Mouse (Mus musculus) frontal cortex, postnatal 10 days (tissue): ENCODE measurements around the gene Psme1.

ENCODE experiments used
- DNase-seq, 2 experiments: peaks; one replicate each; pipeline ENCODE4 v3.0.0; 2022; ENCODE audit warnings: low spot score in 2 of 2, mixed read lengths in 1 of 2

The Psme1 gene

DNA sequence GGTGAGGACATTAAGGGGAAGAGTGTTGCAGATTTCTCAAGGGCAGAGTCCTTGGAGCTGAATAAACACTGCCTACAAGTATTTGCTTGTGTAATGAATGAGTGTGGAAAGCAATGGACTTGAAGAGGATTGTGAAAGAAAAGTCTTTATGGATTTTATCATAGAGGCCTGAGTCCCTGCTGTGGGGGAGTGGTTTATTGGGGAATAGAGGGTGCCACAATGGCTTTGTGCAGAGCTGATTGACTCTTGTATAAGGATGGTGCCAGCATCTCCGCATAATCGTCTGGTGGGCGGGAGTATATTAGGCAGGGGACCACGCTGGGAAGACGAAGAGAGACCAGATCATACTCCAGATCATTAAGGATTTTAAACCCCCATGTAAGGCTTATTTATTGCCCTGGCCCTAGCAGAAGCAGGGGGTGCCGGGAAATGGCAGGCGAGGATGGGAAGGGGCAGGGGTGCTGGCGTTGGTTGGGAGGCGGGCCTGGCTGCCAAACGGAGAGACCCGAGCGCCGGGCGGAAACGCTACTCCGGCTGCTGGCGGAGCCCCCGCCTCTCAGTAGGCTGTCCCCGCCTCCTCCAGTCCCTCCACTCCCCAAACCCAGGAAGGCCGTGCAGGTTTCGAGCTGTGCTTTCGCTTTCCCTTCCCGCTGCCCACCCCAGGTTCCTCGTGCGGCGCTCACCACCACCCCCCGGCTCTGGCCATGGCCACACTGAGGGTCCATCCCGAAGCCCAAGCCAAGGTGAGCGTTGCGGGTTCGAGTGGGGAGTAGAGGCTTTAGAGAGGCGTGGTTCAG, at the start of gene Psme1:
Psme1 (plus strand) TSS at position 253 of the 797 bp plus-strand sequence.
- DNase-seq: peak; percentile 75 to 76

GRCm38 (mm10) chr14:55536116-55536745, 41.7 kb upstream of the Psme1 start:
- DNase-seq: no peak

DNA sequence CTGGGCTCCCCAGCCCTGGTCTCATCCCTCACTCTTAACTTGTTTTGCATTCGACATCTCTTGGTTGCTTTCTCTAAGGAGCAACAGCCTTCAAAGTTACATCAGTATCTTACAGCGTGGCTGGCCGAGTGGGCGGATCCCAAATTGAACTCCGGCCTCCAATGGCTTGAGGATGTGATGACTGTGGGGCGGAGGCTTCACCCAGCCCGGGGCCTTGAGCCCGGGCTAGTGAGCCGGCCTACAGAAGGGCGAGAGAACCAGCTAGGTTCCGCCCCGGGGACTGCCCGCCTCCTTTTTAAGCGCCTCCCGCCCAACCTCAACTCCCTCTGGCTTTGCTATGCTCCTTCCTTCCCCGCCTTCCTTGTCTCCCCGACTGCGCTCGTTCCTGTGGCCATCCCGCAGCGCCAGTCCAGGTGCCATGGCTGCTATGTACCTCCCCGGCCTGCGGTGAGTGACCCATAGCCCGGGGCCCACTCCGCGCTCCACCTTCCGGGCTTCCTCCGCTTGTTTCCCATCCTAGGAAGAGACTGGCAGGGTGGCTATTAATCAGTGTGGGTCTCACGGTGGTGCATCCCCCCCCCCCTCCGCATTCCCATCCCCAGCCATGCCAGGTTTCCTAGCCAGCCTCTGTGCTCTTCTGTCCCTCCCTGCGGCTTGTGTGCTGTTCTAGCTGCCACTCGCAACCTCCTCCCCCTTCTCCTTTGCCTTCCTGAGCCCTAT, 37.7 kb upstream of the Psme1 start, which contains the start of gene Pck2:
Pck2 (plus strand) TSS at position 200 of the 720 bp plus-strand sequence.
- DNase-seq: peak; percentile 64 to 71

GRCm38 (mm10) chr14:55540787-55541321, 37.1 kb upstream of the Psme1 start:
- DNase-seq: peak; percentile 61 to 74

DNA sequence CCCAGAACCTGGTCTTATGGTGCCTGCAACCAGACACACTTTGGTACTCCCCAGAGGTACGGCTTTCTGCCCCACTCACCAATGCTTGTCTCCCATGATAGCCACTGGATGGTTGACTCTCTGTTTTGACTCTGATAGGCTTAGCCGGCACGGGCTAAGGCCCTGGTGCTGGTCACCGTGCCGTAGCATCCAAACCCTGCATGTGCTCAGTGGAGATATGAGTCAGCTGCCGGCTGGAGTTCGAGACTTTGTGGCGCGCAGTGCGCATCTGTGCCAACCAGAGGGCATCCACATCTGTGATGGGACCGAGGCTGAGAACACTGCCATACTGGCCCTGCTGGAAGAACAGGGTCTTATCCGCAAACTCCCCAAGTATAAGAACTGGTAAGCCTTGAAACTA, 35.7 kb upstream of the Psme1 start:
- DNase-seq: no peak

GRCm38 (mm10) chr14:55544334-55544733, 33.6 kb upstream of the Psme1 start:
- DNase-seq: no peak

GRCm38 (mm10) chr14:55550191-55550590, 27.7 kb upstream of the Psme1 start:
- no peak for DNase-seq

- DNase-seq: no peak
These were observed 26.6 kb upstream of the Psme1 start for GRCm38 (mm10) chr14:55551347-55551746.

DNA sequence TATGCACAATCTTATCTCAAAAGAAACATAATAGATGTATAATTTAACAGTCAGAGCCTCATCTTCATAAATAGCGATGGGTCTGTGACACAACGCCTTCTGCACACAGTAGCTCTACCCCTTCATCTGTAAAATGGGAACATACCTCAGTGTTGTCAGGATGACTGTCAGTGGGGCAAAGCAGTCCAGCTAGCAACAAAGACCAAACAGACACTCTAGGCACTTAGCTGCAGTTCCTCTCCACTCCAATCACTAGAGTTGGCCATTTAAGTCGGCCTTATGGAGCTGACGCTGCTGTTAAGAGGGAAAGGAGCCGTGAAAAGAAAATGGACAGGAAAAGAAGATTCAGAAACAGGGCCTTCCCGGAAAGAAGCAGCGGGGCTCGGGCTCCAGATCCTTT, 26.1 kb upstream of the Psme1 start:
- DNase-seq: no peak

DNA sequence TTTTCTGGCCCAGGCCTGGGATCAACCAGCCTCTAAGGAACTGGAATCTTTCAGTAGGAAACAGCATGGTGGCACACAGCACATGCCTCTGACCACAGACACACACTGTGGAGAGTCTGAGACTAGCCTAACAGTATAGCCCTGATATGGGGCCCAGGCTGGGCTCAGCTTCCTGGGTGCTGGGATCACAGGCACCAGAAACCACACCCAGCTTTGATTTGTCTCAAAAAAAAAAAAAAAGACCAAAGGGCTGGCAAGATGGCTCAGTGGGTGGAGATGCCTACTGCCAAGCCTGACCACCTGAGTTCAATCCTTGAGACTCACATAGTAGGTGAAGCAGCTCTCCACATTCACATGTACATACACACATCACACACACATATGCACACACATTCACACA, 23.3 kb upstream of the Psme1 start:
- no peak for DNase-seq

GRCm38 (mm10) chr14:55555788-55556187, 22.1 kb upstream of the Psme1 start:
- no peak for DNase-seq

DNA sequence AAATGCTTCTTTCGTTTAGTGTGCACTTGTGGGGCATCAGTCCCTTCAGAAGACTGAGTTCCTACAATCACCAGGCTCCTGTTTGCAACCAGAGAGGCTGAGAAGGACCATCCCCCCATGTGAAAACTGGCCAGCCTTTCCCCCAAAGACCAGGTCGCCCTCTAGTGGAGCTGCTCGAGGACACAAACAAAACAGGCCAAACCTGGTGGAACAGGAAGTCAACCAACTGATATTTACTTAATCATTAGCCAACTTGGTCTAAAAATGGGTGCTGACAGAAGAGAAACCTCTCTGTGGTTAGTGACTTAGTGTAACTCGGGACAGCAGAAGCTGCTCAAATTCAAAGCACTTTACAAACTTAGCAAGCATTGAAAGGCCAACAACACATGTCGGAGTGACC, 20.9 kb upstream of the Psme1 start:
- peak in 1 of 2 experiments; percentile 66 for DNase-seq

DNA sequence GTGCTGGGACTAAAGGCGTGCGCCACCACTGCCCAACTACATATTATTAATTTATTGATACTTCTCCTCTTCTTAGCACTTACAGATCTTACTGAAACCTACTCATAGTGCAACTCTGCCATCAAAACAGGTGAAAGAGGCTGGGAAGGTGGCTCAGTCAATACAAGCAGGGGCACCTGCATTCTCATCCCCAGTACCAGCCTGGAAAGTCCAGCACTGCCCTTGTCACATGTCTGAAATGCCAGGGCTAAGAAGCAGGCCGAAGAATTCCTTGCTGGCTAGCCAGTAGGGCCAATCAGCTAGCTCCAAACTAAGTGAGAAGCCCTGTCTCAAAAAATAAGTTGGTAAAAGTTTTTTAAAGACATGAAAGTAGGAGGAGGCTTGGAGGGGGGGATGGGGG, 20.3 kb upstream of the Psme1 start:
- no peak for DNase-seq

DNA sequence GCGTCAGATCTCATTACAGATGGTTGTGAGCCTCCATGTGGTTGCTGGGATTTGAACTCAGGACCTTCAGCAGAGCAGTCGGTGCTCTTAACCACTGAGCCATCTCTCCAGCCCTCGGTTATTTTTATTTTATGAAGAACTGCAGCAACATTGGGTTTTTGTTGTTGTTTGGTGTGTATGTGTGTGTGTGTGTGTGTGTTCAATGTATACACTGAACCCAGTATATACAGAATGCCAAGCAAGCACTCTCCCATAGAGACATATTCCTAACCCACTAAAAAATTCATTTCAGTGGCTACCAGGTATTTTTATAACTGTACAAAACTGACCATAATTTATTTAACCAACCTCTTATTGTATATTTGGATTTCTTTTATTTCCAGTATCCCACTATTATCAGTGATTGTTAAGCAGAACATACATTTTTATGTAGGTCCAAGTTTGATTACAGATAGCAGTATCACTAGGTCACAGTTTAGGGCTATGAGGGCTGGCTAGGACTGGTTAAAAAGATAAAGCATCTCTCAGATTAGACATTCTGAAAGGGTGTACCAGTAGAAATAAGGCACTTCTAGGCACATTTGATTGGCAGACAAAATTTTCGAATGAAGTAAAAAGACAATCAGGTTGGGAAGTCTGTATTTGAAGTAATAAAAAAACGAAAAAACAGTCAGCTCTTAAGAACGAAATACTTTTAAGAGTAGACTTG, 19.0 kb upstream of the Psme1 start:
- no peak for DNase-seq

GRCm38 (mm10) chr14:55559799-55560201, 18.1 kb upstream of the Psme1 start, which contains the start of gene Dcaf11:
Gene Dcaf11, plus strand, starts transcription at chr14:55560006.
- DNase-seq: peak; percentile 85 to 88

DNA sequence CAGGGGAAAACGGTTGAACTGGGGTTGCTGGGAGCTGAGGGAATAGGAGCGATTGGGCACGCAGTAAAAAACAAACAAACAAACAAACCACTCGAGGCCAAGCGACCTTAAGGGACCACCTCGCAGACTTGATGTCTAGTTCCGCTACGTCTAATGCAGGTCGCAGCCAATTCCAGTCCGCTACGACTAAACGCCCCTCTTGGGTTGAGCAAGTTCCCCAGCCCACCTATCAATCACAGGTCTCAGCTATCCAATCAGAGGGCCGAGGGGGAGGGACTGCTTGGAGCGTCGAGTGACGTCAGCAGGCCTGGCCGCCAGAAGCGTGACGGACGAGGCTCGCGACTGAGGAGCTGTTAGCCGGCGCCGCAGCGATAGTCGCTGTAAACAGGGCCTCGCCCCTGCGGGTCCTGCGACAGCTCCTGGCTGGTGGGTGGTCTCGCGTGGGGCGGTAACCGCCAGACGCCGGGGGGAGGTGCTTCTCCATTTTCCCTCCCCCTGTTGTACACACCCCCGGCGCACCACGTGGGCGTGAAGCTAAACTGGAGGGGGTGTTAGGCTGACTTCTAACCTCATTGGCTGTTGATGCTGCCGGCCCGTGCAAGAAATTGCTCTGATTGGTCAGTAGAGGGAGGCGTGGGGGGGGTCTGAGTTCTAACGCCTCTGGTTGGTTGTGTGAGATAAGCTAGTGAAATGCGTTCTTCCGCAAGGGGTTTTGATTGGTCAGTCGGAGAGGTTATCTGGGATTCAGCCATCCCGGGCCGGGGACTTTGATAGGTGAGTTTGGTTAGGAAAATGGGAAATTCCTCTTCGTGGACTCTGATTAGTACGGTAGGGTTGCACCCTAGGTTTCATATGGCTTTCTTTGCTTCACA, 17.5 kb upstream of the Psme1 start, which contains the start of gene A730061H03Rik:
A730061H03Rik (minus strand) TSS at position 205 of the 872 bp plus-strand sequence.
- DNase-seq: peak; percentile 97 to 100

DNA sequence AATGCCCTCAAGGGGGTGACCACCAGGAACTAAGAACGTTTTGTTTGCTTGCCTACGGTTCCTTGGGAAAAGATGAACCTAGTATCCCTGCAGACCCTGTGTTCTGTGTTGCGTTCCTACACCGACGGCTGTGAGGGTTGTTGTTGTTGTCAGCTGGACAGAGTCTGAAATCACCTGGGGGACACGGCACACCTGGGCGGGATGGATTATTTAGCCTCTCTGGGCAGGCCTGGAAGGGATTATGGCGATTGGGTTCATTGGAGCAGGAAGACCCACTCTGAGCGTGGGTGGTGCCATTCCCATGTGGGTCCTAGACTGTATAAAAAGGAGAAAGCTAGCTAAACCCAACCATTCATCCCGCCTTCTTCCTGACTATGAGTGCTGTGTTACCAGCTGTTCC, 16.1 kb upstream of the Psme1 start:
- no peak for DNase-seq

DNA sequence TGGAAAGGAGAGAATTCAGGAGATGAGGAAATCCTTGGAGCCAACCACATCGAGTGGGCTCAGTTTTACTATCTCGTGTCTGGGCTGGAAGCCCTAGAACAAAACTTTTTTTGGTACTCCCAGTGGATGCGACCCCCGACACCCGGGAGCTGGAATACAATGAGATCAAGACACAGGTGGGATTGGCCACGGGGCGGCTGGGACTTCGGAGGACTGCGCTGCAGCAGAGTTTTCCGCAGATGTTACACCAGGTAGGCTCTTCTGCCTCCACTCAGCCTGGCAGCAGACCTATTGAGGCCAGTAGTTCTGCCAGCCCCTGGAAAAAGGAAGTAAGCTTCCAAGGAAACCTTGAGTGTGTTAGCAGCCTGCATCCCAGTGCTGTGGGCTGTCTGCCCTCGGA, 14.7 kb upstream of the Psme1 start:
- DNase-seq: no peak

- DNase-seq: no peak
These were observed 12.2 kb upstream of the Psme1 start for GRCm38 (mm10) chr14:55565748-55566147.

GRCm38 (mm10) chr14:55567496-55567895, 10.4 kb upstream of the Psme1 start:
- DNase-seq: no peak
